Mouse (Mus musculus) 3134 (cell line): ENCODE measurements at regions not wholly inside any gene's neighbourhood (a gene's known extent, or its start where the extent isn't known, plus 50 kb on each side); places are given as distances from the start of the nearest gene placed in this dataset.

Experiments
- DNase-seq: peaks from one replicate; pipeline ENCODE4 v3.0.0-alpha.2; 2011; ENCODE audit warnings: low spot score; ENCODE audit not compliant: insufficient read length; ENCODE audit errors: extremely low read depth

- no peak for DNase-seq
Measured at GRCm38 (mm10) chr8:79587258-79587657, 52.2 kb upstream of the Otud4 start.

GRCm38 (mm10) chr8:79584966-79585365, 54.5 kb upstream of the Otud4 start:
- DNase-seq = peak; percentile 28

- peak; percentile 26 for DNase-seq
Measured at GRCm38 (mm10) chr8:79583326-79583725, 56.1 kb upstream of the Otud4 start.

GRCm38 (mm10) chr8:79582195-79582594, 57.2 kb upstream of the Otud4 start:
- DNase-seq = no peak

GRCm38 (mm10) chr8:79576086-79576485, 63.3 kb upstream of the Otud4 start:
- no peak for DNase-seq

GRCm38 (mm10) chr8:79575175-79575734, 64.2 kb upstream of the Otud4 start:
- DNase-seq = no peak

GRCm38 (mm10) chr8:79573491-79573890, 65.9 kb upstream of the Otud4 start:
- DNase-seq = no peak

GRCm38 (mm10) chr8:79572526-79572925, 66.9 kb upstream of the Otud4 start:
- DNase-seq = no peak

- no peak for DNase-seq
Measured at GRCm38 (mm10) chr8:79563101-79563500, 76.3 kb upstream of the Otud4 start.

GRCm38 (mm10) chr8:79562669-79563068, 76.7 kb upstream of the Otud4 start:
- DNase-seq = no peak

GRCm38 (mm10) chr8:79562071-79562581, 77.3 kb upstream of the Otud4 start:
- peak; percentile 72 for DNase-seq

GRCm38 (mm10) chr8:79561269-79562063, 78.0 kb upstream of the Otud4 start:
- DNase-seq = no peak

- DNase-seq = peak; percentile 55
Measured at GRCm38 (mm10) chr8:79559516-79559915, 79.9 kb upstream of the Otud4 start.

GRCm38 (mm10) chr8:79554311-79554710, 85.1 kb upstream of the Otud4 start:
- DNase-seq = no peak

- DNase-seq = peak; percentile 25
Measured at GRCm38 (mm10) chr8:79550151-79550550, 89.3 kb upstream of the Otud4 start.

GRCm38 (mm10) chr8:79548156-79548555, 91.3 kb upstream of the Otud4 start:
- DNase-seq = no peak

GRCm38 (mm10) chr8:79545866-79546373, 93.5 kb upstream of the Otud4 start:
- no peak for DNase-seq

- peak; percentile 52 for DNase-seq
Measured at GRCm38 (mm10) chr8:79542461-79542860, 97.0 kb upstream of the Otud4 start.

GRCm38 (mm10) chr8:79540053-79540452, 99.4 kb upstream of the Otud4 start:
- no peak for DNase-seq

- no peak for DNase-seq
Measured at GRCm38 (mm10) chr8:79534271-79534889, 105.0 kb upstream of the Otud4 start.

GRCm38 (mm10) chr8:79529556-79529955, 109.9 kb upstream of the Otud4 start:
- peak; percentile 28 for DNase-seq
